ENCODE assay signal across 22 mouse cellular contexts in the genomic region with DNA sequence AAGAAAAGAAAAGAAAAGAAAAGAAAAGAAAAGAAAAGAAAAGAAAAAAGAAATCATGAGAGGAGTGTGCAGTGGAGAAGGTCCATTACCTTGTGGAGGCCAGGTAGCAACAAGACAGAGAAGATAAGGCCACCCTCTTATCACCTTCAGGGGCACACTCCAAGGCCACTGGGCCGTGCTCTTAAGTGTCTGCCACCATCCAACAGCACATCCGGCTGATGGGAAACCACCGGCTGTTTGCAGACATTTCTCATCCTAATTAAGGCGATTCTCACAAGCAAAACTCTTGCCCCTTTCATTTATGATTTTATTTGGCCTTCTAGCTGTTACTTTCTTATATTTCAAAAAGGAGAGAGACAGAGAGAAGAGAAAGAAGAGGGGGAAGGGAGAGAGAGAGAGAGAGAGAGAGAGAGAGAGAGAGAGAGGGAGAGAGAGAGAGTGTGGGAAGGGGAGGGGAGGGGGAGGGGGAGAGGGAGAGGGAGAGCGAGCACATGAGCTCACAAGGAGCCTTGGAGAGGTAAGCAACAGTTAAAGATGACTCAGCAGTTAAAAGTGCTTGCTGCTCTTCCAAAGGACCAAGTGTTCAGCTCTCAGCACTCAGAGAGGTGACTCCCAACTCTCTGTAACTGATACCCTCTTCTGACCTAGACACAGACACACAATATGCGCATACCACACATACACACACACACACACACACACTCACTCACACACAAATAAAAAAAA. TPM values are rescaled to one million over a fixed set of nuclear protein-coding genes. Genes with fewer than 3 reads are reported as not detected.
DNase-seq lines count a peak whose midpoint lies in the region; ATAC-seq and TF ChIP-seq lines count a peak whose summit lies in the region.
"Had no signal": no experiment of that assay in that cellular context is flagged by ENCODE, and none has a peak within 500 bp of the region (broad histone marks: within the 10 kb centered on the region; RNA-seq: fewer than 3 reads in every experiment).

No protein-coding gene starts in this region.

- DNase-seq in embryo, embryonic 10.5 days (ENCODE audit: low spot score): peak; percentile 35
- DNase-seq in embryo, embryonic 10 days (ENCODE audit: low spot score): no peak
- DNase-seq in lung, embryonic 14.5 days: no peak
- no peak for DNase-seq in lung, adult 18-20 months
- DNase-seq in yolk sac, embryonic 10.5 days (ENCODE audit: low spot score): peak; percentile 43
- no peak for DNase-seq in Muller cell, postnatal 12 days (ENCODE audit: inconsistent ontology term)
- no peak for DNase-seq in right cerebral cortex, postnatal 10 days (ENCODE audit: low spot score in 2 of 2)
- DNase-seq: adrenal gland, postnatal 10 days; cerebellum, postnatal 10 days; heart, adult 2 months; kidney, adult 18-20 months; kidney, postnatal 4 days; right cerebral cortex, postnatal 4 days had no signal

- no peaks in the 10 kb centered on the region for H3K9me3 ChIP-seq in lung, embryonic 14.5 days (ENCODE audit: low read depth, low read length)
- H3K9me3 ChIP-seq: embryonic facial prominence, embryonic 13.5 days; forebrain, embryonic 10.5 days; hindbrain, embryonic 10.5 days; limb, embryonic 12.5 days had no signal

- H3K36me3 ChIP-seq in lung, embryonic 14.5 days (ENCODE audit: insufficient read depth): no peaks in the 10 kb centered on the region
- H3K36me3 ChIP-seq: embryonic facial prominence, embryonic 13.5 days; forebrain, embryonic 10.5 days; hindbrain, embryonic 10.5 days; limb, embryonic 12.5 days had no signal

- H3K27me3 ChIP-seq in lung, embryonic 14.5 days (ENCODE audit: insufficient read depth, low read length): no peaks in the 10 kb centered on the region
- H3K27me3 ChIP-seq: embryonic facial prominence, embryonic 13.5 days; limb, embryonic 12.5 days; Patski had no signal

- no peaks in the 10 kb centered on the region for H3K4me1 ChIP-seq in lung, embryonic 14.5 days (ENCODE audit: insufficient read depth)
- H3K4me1 ChIP-seq: embryonic facial prominence, embryonic 13.5 days; limb, embryonic 12.5 days had no signal

- no peak overlapping the region for H3K4me3 ChIP-seq in lung, embryonic 14.5 days (ENCODE audit: low read depth, low read length)
- H3K4me3 ChIP-seq: embryonic facial prominence, embryonic 13.5 days; forebrain, embryonic 10.5 days; heart, adult 2 months; hindbrain, embryonic 10.5 days; limb, embryonic 12.5 days had no signal

- WGBS in lung, embryonic 14.5 days: 26% methylated on average over 6 of the region's 6 CpGs

- TF ChIP-seq CTCF in lung, embryonic 14.5 days (IDR thresholded peaks at IDR 0.05; ENCODE audit: low read depth): no peak

- H3K9ac ChIP-seq in lung, embryonic 14.5 days: no peak overlapping the region
- H3K9ac ChIP-seq: embryonic facial prominence, embryonic 13.5 days; limb, embryonic 12.5 days had no signal

- 0 out of 2 replicates have a peak, but pooled peaks have one; percentile 30 for ATAC-seq in lung, embryonic 14.5 days (ENCODE audit: insufficient read depth)
- ATAC-seq in activated CD4-positive, CD25-positive, alpha-beta regulatory T cell, adult 4 months: peak; percentile 75
- ATAC-seq: Patski had no signal

- H3K27ac ChIP-seq in lung, embryonic 14.5 days (ENCODE audit: low read depth): no peak overlapping the region
- H3K27ac ChIP-seq: embryonic facial prominence, embryonic 13.5 days; forebrain, embryonic 10.5 days; heart, adult 2 months; hindbrain, embryonic 10.5 days; limb, embryonic 12.5 days had no signal

- no peak overlapping the region for H3K4me2 ChIP-seq in lung, embryonic 14.5 days
- H3K4me2 ChIP-seq: embryonic facial prominence, embryonic 13.5 days; limb, embryonic 12.5 days; midbrain, embryonic 11.5 days had no signal

RNA-seq across cellular contexts. Expression of a gene that starts 5.2 kb away (rescaled TPM):
- polyA plus RNA-seq in lung, embryonic 14.5 days (2014; fragmentation: Nextera tagmentation; extraction: Ambion mirVana): not detected in 2 replicates
- polyA plus RNA-seq in activated CD4-positive, CD25-positive, alpha-beta regulatory T cell, adult 4 months (2017; shearing (Covaris generic)): not detected
- polyA plus RNA-seq: embryonic facial prominence, embryonic 13.5 days; limb, embryonic 12.5 days; lung, embryonic 16.5 days; stomach, embryonic 14.5 days had no signal

RNA-seq across cellular contexts. Expression of a gene that starts 53.0 kb away (rescaled TPM):
- polyA plus RNA-seq in lung, embryonic 14.5 days (2014; fragmentation: Nextera tagmentation; extraction: Ambion mirVana): 71.1 and 71.8 TPM in 2 replicates
- 10 to 100 TPM; 12.4 to 14.3 TPM for polyA plus RNA-seq in activated CD4-positive, CD25-positive, alpha-beta regulatory T cell, adult 4 months (2017; shearing (Covaris generic))

Comparison
In these comparisons a context has a peak if more than half of its experiments do, and no peak if none do; other contexts are left out.
1. DNase-seq: peak in embryo, embryonic 10.5 days (single experiment) and yolk sac, embryonic 10.5 days (single experiment); none in embryo, embryonic 10 days (single experiment), lung, embryonic 14.5 days (single experiment), lung, adult 18-20 months (0 of 2), Muller cell, postnatal 12 days (single experiment) and right cerebral cortex, postnatal 10 days (0 of 2).